Mouse (Mus musculus) heart, postnatal 0 days (tissue): ENCODE measurements at regions not wholly inside any gene's neighbourhood (a gene's known extent, or its start where the extent isn't known, plus 50 kb on each side); places are given as distances from the start of the nearest gene placed in this dataset.

Experiments
- CTCF ChIP-seq: IDR thresholded peaks from 2 replicates; pipeline ENCODE4 v1.5.1; 2016; ENCODE audit warnings: antibody characterized with exemption, control low read depth, low read depth
- EP300 ChIP-seq: IDR thresholded peaks from 2 replicates; pipeline ENCODE4 v1.6.1; 2016; ENCODE audit warnings: antibody characterized with exemption, low read depth

- TF ChIP-seq EP300: no peak
- no peak for TF ChIP-seq CTCF
Measured at GRCm38 (mm10) chr6:93544246-93544645, 601.0 kb upstream of the Adamts9 start.
